Mouse (Mus musculus): ENCODE measurements around the gene Wbp4. TPM values are rescaled to one million over a fixed set of nuclear protein-coding genes. Genes with fewer than 3 reads are reported as not detected.
"Not testable (repeated sequence)": the region's sequence is repeated elsewhere in the genome, so short reads cannot be mapped to it uniquely, and the experiment has no call there.

The Wbp4 gene
- total RNA-seq, 2 experiments from 2014 or later = 24.7 to 25.8 TPM

DNA sequence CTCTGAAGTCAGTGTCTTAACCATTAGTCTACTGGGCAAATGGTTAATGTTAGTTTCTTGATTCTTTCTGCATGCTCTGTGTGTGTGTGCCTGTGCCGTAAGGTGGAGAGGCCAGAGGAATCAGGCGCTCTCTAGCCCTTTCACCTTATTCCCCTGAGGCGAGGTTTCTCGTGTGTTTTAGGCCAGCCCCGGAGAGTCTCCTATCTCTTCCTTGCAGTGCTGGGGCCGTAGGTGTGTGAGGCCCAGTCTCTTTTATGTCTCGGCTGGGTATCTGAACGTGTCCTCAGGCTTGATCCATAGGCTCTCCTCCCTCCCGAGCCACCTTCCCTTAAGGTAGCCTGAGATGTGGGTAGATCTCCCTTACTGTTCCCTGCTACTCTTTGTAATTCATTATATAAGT, 24.9 kb upstream of the Wbp4 start:
- DNase-seq = no peak

GRCm38 (mm10) chr14:79504246-79505006, 23.1 kb upstream of the Wbp4 start:
- DNase-seq = no peak

- peak; percentile 65 for DNase-seq
These were observed 22.2 kb upstream of the Wbp4 start for GRCm38 (mm10) chr14:79503371-79504075.

GRCm38 (mm10) chr14:79500756-79501155, 19.4 kb upstream of the Wbp4 start:
- no peak for DNase-seq

DNA sequence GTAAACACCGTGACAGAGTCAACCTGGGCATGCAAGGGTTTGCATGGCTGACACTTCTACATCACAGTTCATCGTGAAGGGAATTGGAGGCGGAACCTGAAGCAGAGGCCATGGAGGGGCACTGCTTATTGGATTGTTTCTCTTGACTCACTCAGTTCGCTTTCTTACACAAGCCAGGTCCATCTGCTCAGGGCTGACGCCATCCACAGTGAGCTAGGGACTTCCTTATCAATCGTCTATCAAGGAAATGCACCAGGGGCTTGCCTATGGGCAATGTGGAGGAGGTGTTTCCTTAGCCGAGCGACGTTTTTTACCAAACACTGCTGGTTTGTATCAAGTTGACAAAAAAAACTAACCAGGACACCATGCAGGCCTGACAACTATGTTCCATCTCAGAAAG, 18.0 kb upstream of the Wbp4 start:
- DNase-seq = no peak

GRCm38 (mm10) chr14:79494349-79494748, 13.0 kb upstream of the Wbp4 start:
- no peak for DNase-seq

DNA sequence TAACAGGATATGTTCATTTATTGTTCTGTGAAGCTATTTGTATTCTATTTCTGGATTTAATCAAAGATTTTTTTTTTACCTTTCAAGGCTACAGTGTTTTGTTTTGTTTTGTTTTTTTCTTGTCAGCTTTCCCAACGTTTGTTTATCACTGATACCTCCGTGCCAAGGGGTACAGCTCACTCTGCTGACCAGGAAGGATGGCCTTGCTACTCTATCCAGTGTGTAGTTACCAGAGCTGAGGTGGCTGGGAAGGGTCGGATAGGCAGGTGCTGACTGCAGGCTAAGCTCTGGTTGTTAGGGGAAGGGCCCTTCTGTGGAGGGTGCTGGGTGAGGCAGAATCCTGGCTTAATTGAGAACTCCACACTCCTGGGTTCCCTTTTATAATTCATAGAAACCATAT, 8.9 kb upstream of the Wbp4 start:
- no peak for DNase-seq

GRCm38 (mm10) chr14:79489150-79489549, 7.8 kb upstream of the Wbp4 start:
- no peak for DNase-seq

- DNase-seq = peak; percentile 32
These were observed 7.2 kb upstream of the Wbp4 start for GRCm38 (mm10) chr14:79488531-79488930.

DNA sequence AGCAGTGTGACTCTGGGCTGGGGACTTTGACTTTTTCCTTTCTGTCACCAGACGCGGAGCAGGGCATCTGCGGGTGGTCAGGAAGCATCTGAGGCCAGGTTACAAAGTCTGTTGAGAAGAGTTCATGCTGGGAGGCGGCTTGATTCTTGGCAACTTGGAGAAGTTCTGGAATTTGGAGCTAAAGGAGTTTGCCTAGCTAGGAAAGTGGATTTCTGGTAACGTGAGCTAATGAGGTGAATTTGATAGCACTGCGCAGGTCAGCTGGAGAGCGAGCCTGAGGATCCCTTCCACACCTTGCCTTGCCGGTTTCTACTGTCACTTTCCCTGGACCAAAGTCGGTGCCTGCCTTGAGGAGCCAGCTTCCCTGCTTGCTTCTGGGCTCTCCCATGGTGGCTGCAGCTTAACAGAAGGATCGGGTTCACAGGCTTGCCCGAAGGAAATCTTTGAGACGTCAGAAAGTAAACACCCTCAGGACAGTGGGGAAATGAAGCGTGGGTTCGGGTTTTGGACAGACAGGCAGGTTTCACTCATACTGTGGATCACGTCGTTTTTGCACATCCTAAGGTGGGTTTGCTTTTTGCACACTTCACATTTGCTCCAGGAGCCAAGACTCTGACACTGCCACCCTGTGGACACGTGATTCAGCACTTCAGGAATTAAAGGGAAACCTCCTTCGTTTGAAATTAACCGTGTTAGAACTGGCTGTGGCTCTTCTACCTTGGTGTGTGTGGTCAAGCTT, 5.8 kb upstream of the Wbp4 start:
- peak; percentile 37 for DNase-seq

- DNase-seq = no peak
These were observed 5.3 kb upstream of the Wbp4 start for GRCm38 (mm10) chr14:79486617-79486992.

GRCm38 (mm10) chr14:79483611-79484120, 2.3 kb upstream of the Wbp4 start:
- no peak for DNase-seq

DNA sequence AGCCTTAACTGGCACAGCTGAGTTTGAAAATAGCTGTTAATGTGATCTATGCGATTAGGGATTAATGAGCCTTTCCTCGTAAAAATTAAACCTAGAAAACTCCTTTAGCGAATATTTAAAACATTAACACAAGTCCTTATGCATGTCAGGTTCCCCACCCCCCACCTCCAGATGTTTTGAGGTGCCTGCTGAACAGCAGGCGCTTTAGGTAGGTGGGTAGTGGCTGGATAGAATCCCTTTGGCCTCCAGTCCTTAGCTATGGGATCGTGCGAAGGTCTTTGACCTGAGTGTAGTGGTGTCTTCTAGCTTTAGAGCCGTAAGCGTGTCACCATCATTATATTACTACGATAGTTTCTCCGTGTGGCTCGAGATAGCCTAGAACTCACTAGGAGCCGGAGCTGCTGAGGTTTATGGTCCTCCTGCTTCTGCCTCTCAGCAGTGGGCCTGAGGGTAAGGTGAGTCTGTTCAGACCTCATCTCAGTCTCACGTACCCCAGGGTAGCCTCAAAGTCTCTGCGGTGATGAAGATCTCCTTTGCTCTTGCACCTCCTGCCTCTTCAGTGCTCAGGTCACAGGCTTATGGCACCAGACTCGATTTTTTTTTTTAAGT, 1.5 kb upstream of the Wbp4 start:
- DNase-seq = no peak

DNA sequence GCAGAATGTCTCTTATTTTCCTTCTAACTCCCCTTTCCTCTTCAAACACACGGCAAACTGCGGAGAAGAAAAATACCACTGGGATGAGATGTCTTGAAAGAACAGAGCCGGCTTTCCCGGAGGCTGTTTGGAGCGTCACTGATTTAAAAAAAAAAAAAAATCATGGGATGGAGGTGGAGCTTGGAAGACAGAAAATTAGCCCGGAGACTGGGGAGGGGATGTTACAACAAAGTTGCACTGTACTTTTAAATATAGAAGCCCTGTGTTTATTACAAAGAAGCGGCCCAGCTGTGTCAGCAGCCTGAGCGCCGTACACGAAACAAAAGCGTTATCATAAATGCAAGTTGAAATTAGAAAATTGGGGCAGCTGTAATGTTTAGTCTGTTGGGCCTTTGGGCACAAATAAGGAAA, 936 bp upstream of the Wbp4 start:
- peak; percentile 35 for DNase-seq

- DNase-seq = peak; percentile 98
These were observed 539 bp downstream of the Wbp4 start, which contains the start of gene Elf1 for GRCm38 (mm10) chr14:79480624-79481338. TSS of gene Elf1 (plus strand) at chr14:79481194.

DNA sequence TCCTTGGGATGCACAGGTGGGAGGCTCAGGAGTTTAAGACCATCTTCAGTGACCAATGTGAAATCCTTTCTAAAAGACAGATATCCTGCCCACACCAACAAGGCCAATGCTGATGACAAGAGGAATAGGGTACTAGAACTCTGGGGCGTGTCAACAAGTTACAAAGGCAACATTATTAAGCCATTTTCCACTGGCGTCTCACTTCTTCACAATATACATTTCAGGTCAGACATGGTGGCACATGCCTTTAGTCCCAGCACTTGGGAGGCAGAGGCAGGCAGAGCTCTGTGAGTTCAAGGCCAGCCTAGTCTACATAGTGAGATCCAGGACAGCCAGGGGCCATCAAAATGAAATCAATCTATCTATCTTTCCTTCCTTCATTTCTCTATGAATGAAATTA, 7.9 kb downstream of the Wbp4 start:
- no peak for DNase-seq

GRCm38 (mm10) chr14:79467621-79468020, 13.7 kb downstream of the Wbp4 start:
- DNase-seq = peak; percentile 73

DNA sequence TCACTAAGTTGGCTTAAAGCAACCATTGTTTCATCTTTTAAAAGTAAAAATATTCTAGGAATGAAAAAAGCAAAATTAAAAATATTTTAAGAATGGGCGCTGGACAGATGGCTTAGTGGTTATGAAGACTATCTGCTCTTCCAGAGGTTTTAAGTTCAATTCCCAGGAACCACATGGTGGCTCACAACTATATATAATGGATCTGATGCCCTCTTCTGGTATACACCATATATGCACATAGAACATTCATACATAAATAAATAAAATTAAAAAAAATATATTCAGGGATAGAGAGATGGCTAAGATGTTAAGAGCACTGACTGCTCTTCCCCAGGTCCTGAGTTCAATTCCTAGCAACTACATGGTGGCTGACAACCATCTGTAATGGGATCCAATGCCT, 15.7 kb downstream of the Wbp4 start:
- no peak for DNase-seq

DNA sequence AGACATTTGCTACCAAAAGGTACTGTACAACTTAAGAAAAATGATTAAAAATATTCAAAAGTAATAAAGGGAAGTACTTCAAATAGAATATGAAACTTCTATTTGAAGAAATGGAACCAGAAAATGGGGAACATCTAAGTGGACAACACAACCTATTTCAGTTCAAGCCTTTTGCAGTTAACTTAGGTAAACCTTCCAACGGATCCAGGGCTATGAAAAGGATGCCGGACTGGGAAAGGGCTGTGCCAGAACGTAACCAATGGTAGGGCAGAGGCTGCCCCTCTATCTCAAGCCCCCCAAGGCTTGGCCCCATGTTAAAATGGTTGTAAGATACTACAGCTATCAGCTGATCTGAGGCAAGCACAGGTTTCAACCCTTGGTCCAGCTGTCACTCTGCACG, 20.3 kb downstream of the Wbp4 start:
- no peak for DNase-seq

- no peak for DNase-seq
These were observed 20.9 kb downstream of the Wbp4 start for GRCm38 (mm10) chr14:79460401-79460800.

DNA sequence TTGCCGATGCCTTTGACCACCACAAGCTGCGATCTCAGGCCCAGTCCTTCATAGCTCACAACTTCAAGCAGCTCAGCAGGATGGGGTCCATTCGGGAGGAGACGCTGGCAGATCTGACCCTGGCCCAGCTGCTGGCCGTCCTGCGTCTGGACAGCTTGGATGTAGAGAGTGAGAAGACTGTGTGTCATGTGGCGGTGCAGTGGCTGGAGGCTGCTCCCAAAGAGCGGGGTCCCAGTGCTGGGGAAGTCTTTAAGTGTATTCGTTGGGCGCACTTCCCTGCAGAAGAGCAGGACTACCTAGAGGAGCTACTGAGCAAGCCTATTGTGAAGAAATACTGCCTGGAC, 28.8 kb downstream of the Wbp4 start:
- DNase-seq = not testable (repeated sequence)
